Mouse (Mus musculus): Measurements from ENCODE around the gene Sdk2. TPM values are rescaled to one million over a fixed set of nuclear protein-coding genes. Genes with fewer than 3 reads are reported as not detected.
A peak's percentile ranks its signal among the peaks of the same experiment; 100 is the strongest.

Sdk2 gene
- polyA plus RNA-seq, 1 experiment from 2014 or later = 4.3 TPM

- peaks cover 72% of the 10 kb centered on the region for H3K4me1 ChIP-seq (replicated peaks)
- peak overlapping the region; percentile 34 for H3K4me3 ChIP-seq
- H3K36me3 ChIP-seq = no peaks in the 10 kb centered on the region
- 4% methylated on average over 10 of the region's 10 CpGs for whole genome bisulfite sequencing
- H3K9me3 ChIP-seq = no peaks in the 10 kb centered on the region
- peak; percentile 86 for DNase-seq (ENCODE audit: low spot score)
- 0 out of 2 replicates have a peak, but pooled peaks cover 2% of the 10 kb centered on the region for H3K27me3 ChIP-seq (ENCODE audit: insufficient read depth, poor library complexity, severe bottlenecking)
- H3K27ac ChIP-seq = peak overlapping the region; percentile 91
Measured at GRCm38 (mm10) chr11:114040391-114041035, 26.3 kb downstream of the Sdk2 start.

- Histone ChIP-seq H3K4me1 (replicated peaks) (peaks cover 57% of the 10 kb centered on the region), H3K36me3 (no peaks in the 10 kb centered on the region)
- WGBS = 83% methylated on average over 8 of the region's 8 CpGs
Measured at GRCm38 (mm10) chr11:114038036-114038435, 28.8 kb downstream of the Sdk2 start.

GRCm38 (mm10) chr11:114031491-114031890, 35.4 kb downstream of the Sdk2 start:
- H3K36me3 ChIP-seq = no peaks in the 10 kb centered on the region
- no peak for DNase-seq (ENCODE audit: low spot score)
- no peak overlapping the region for H3K27ac ChIP-seq
- H3K9me3 ChIP-seq = no peaks in the 10 kb centered on the region
- 84% methylated on average over 10 of the region's 10 CpGs for WGBS
- H3K27me3 ChIP-seq (ENCODE audit: insufficient read depth, poor library complexity, severe bottlenecking) = peaks cover 9% of the 10 kb centered on the region; the same call in 1 of the 2 replicates
- no peak overlapping the region for H3K4me3 ChIP-seq
- peaks cover 35% of the 10 kb centered on the region for H3K4me1 ChIP-seq (replicated peaks)

More at GRCm38 (mm10) chr11:114038036-114038435, 28.8 kb downstream of the Sdk2 start:
- no peaks in the 10 kb centered on the region for H3K9me3 ChIP-seq
- DNase-seq (ENCODE audit: low spot score) = no peak
- H3K4me3 ChIP-seq = no peak overlapping the region
- 0 out of 2 replicates have a peak, but pooled peaks cover 6% of the 10 kb centered on the region for H3K27me3 ChIP-seq (ENCODE audit: insufficient read depth, poor library complexity, severe bottlenecking)
- H3K27ac ChIP-seq = no peak overlapping the region; the same call in 1 of the 2 replicates

- H3K27me3 ChIP-seq (ENCODE audit: insufficient read depth, poor library complexity, severe bottlenecking) = peaks cover 9% of the 10 kb centered on the region; the same call in 1 of the 2 replicates
- DNase-seq (ENCODE audit: low spot score) = no peak
- H3K4me1 ChIP-seq (replicated peaks) = peaks cover 47% of the 10 kb centered on the region
- no peak overlapping the region for H3K4me3 ChIP-seq
- H3K36me3 ChIP-seq = no peaks in the 10 kb centered on the region
- no peak overlapping the region for H3K27ac ChIP-seq
- H3K9me3 ChIP-seq = no peaks in the 10 kb centered on the region
- 91% methylated on average over 7 of the region's 7 CpGs for WGBS
Measured at GRCm38 (mm10) chr11:114030214-114030613, 36.6 kb downstream of the Sdk2 start.

DNA sequence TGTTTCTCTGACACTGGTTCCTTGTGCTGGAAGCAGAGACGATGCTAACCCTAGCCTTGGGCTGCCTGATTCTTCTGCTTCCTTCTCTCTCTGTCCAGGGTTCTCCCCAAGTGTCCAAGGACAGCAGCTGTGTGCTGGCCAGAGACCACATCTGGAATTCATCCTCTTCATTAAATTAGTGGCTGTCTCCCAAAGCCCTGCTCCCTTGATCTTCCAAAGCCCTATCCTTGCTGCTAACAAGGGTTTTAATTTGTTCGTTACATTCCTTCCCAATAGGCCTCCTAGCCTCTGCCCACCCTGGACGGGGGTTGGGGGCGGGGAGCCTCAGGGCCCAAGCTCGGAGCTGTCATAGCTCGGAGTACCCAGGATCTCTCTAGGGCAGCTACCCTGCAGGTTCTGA, 38.3 kb downstream of the Sdk2 start:
- H3K4me1 ChIP-seq (replicated peaks) = peaks cover 61% of the 10 kb centered on the region
- peaks cover 12% of the 10 kb centered on the region for H3K27me3 ChIP-seq (ENCODE audit: insufficient read depth, poor library complexity, severe bottlenecking)
- no peaks in the 10 kb centered on the region for H3K9me3 ChIP-seq
- 36% methylated on average over 6 of the region's 6 CpGs for WGBS
- no peaks in the 10 kb centered on the region for H3K36me3 ChIP-seq
- H3K27ac ChIP-seq = peak overlapping the region; percentile 69
- DNase-seq (ENCODE audit: low spot score) = no peak
- no peak overlapping the region for H3K4me3 ChIP-seq

DNA sequence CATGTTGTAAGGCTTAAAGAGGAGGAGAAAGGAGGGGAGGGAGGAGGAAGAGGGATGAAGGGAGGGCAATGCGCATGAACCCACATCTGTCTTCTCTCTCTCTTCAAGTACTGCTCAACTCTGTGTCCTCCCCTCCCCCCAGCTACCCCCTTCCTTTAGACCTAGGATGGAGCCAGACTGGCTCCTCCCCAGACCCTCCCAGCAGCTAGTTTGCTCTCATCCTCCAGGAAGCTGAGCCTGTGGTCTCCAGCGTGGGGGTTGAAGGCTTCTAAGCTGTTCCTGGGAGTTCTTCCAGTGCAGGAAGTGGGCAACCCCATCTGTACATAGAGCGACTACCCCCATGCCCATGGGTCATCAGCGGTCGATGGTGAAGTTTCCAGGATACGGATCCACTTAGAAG, 38.8 kb downstream of the Sdk2 start:
- 71% methylated on average over 6 of the region's 6 CpGs for WGBS
- peak; percentile 15 for DNase-seq (ENCODE audit: low spot score)
- peak overlapping the region; percentile 67 for H3K27ac ChIP-seq
- peaks cover 58% of the 10 kb centered on the region for H3K4me1 ChIP-seq (replicated peaks)
- H3K27me3 ChIP-seq (ENCODE audit: insufficient read depth, poor library complexity, severe bottlenecking) = peaks cover 11% of the 10 kb centered on the region
- H3K9me3 ChIP-seq = no peaks in the 10 kb centered on the region
- H3K4me3 ChIP-seq = no peak overlapping the region
- no peaks in the 10 kb centered on the region for H3K36me3 ChIP-seq

DNA sequence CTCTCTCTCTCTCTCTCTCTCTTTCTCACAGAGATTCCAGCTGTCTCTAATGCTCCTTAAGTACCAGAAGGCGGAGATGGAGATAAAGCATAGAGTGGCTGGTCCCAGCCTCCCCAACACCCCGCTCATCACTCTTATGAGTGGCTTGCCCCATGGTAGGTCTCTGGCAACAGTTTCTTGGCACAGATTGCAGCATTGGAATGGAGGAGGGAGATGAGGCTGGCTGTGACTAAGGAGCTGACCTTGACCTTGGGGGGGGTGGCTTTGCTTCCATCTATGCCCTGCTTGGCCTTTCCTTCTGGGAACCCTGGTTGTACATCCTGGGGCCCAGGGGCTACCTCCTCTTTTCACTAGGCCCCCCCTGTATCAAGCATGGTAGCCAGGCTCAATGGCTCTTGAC, 41.8 kb downstream of the Sdk2 start:
- DNase-seq (ENCODE audit: low spot score) = no peak
- WGBS = 93% methylated on average over 2 of the region's 2 CpGs
- Histone ChIP-seq H3K27me3 (ENCODE audit: insufficient read depth, poor library complexity, severe bottlenecking) (peaks cover 15% of the 10 kb centered on the region), H3K9me3 (no peaks in the 10 kb centered on the region), H3K4me3 (no peak overlapping the region), H3K36me3 (no peaks in the 10 kb centered on the region), H3K4me1 (replicated peaks) (peaks cover 70% of the 10 kb centered on the region), H3K27ac (no peak overlapping the region)

DNA sequence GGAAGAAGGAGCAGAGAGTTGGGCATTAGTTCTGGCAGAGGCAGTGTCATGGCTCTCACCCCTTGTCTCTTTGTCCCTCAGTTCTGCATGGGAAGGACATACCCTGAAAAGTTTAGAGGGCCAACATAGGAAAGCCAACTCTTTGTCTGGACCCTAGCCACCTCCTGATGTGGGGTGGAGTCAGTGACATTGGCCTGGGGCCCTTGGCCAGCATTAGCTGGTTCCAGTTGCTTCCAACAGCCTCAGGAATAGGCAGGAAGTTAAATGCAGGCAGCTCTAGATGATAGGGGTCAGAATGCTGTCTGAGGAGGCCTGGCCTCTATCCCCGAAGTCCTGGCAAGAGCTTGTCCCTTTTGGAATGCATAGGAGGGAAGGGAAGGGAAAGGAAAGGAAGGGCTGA, 42.9 kb downstream of the Sdk2 start:
- Histone ChIP-seq H3K27me3 (ENCODE audit: insufficient read depth, poor library complexity, severe bottlenecking) (peaks cover 16% of the 10 kb centered on the region), H3K36me3 (no peaks in the 10 kb centered on the region), H3K4me1 (replicated peaks) (peaks cover 69% of the 10 kb centered on the region), H3K4me3 (no peak overlapping the region), H3K27ac (0 out of 2 replicates have a peak overlapping the region, but pooled peaks have one; percentile 24), H3K9me3 (no peaks in the 10 kb centered on the region)
- DNase-seq (ENCODE audit: low spot score) = no peak
- WGBS = 56% methylated on average over 1 of the region's 1 CpGs

GRCm38 (mm10) chr11:114022166-114022565, 44.7 kb downstream of the Sdk2 start:
- H3K27me3 ChIP-seq (ENCODE audit: insufficient read depth, poor library complexity, severe bottlenecking) = peaks cover 26% of the 10 kb centered on the region
- no peaks in the 10 kb centered on the region for H3K9me3 ChIP-seq
- DNase-seq (ENCODE audit: low spot score) = no peak
- no peak overlapping the region for H3K27ac ChIP-seq
- no peak overlapping the region for H3K4me3 ChIP-seq
- H3K4me1 ChIP-seq (replicated peaks) = peaks cover 69% of the 10 kb centered on the region
- no peaks in the 10 kb centered on the region for H3K36me3 ChIP-seq
- 84% methylated on average over 4 of the region's 4 CpGs for WGBS

GRCm38 (mm10) chr11:114019087-114019486, 47.8 kb downstream of the Sdk2 start:
- no peaks in the 10 kb centered on the region for H3K36me3 ChIP-seq
- DNase-seq (ENCODE audit: low spot score) = no peak
- H3K27ac ChIP-seq = peak overlapping the region; percentile 57; the same call in 1 of the 2 replicates
- no peak overlapping the region for H3K4me3 ChIP-seq
- 35% methylated on average over 11 of the region's 11 CpGs for WGBS
- H3K27me3 ChIP-seq (ENCODE audit: insufficient read depth, poor library complexity, severe bottlenecking) = peaks cover 30% of the 10 kb centered on the region
- H3K4me1 ChIP-seq (replicated peaks) = peaks cover 73% of the 10 kb centered on the region
- no peaks in the 10 kb centered on the region for H3K9me3 ChIP-seq

- no peak overlapping the region; the same call in 1 of the 2 replicates for H3K4me3 ChIP-seq
- peaks cover 86% of the 10 kb centered on the region for H3K4me1 ChIP-seq (replicated peaks)
- no peaks in the 10 kb centered on the region for H3K9me3 ChIP-seq
- peaks cover 29% of the 10 kb centered on the region for H3K27me3 ChIP-seq (ENCODE audit: insufficient read depth, poor library complexity, severe bottlenecking)
- no peaks in the 10 kb centered on the region for H3K36me3 ChIP-seq
- 20% methylated on average over 14 of the region's 14 CpGs for WGBS
- DNase-seq (ENCODE audit: low spot score) = peak; percentile 53
- H3K27ac ChIP-seq = peak overlapping the region; percentile 80
Measured at GRCm38 (mm10) chr11:114016889-114017392, 49.9 kb downstream of the Sdk2 start.

DNA sequence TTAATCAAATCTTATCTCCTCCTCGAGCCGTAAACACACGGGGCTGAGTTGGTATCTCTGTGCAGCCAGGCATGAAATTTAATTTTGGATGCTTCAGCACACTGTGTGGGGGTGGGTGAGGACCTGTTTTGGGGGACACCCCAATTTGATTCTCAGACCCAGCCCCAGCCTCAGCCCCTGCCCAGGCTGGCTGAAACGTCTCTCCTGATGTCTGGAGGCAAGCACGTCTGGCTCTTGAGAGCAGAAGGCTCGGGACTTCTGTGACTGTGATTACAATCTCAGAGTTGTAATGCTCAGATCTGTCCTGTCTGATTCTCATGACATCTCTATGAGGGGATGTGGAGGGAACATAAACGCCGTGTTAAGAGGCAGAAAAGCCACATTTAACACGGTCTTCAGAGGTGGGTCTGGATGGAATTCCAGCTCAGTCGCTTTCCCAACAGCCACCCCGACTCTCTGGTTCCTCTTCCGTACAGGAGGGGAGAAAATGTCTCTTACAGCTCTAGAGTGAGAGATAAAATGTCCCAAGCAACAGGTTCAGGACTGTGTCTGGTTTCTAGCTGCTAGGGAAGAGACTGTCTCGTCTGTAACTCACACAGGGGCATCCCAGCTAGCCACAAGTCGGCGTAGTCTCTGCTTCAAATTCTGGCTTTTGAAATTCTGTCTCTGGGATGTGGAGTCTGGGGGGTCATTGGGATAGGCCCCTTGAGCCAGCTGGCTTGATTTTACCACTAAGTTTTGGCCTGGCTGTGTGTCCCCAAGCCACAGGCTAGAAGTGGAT, 50.5 kb downstream of the Sdk2 start:
- Histone ChIP-seq H3K27me3 (ENCODE audit: insufficient read depth, poor library complexity, severe bottlenecking) (peaks cover 29% of the 10 kb centered on the region), H3K36me3 (no peaks in the 10 kb centered on the region), H3K4me1 (replicated peaks) (peaks cover 92% of the 10 kb centered on the region), H3K4me3 (no peak overlapping the region; the same call in 1 of the 2 replicates), H3K27ac (peak overlapping the region; percentile 80), H3K9me3 (no peaks in the 10 kb centered on the region)
- 27% methylated on average over 15 of the region's 15 CpGs for WGBS
- peak; percentile 19 for DNase-seq (ENCODE audit: low spot score)

DNA sequence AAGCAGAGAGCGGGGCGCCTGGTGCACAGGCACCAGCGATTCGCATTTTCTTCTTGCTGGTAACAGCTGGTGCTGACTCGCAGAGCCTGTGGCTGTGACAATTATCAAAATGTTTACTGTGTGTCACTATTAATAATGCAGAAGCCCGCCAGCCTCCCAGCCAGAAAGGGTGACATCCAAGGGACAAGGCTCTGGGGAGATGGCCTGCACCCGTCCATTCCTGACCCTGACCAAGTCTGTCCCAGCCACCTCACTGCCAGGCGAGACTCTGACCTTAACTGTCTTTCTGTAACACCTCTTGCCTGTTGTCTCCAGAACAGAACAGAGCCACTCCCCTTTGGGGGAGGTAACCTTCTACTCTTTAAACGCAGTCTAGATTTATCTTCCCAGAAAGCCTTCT, 55.3 kb downstream of the Sdk2 start:
- Histone ChIP-seq H3K4me1 (replicated peaks) (peaks cover 61% of the 10 kb centered on the region), H3K27me3 (ENCODE audit: insufficient read depth, poor library complexity, severe bottlenecking) (peaks cover 5% of the 10 kb centered on the region; the same call in 1 of the 2 replicates), H3K27ac (peak overlapping the region; percentile 78), H3K36me3 (no peaks in the 10 kb centered on the region), H3K4me3 (no peak overlapping the region), H3K9me3 (no peaks in the 10 kb centered on the region)
- DNase-seq (ENCODE audit: low spot score) = no peak
- 65% methylated on average over 9 of the region's 9 CpGs for WGBS
